Mouse (Mus musculus): ENCODE measurements around the gene Csrp1. TPM values are rescaled to one million over a fixed set of nuclear protein-coding genes. Genes with fewer than 3 reads are reported as not detected.

The Csrp1 gene
- polyA plus RNA-seq, 1 experiment: 28.9 TPM

GRCm38 (mm10) chr1:135770896-135771572, 51.2 kb downstream of the Csrp1 start:
- H3K27me3 ChIP-seq (ENCODE audit: control insufficient read depth, insufficient read depth, low read length): no peaks in the 10 kb centered on the region

GRCm38 (mm10) chr1:135771573-135771970, 51.7 kb downstream of the Csrp1 start:
- Histone ChIP-seq H3K36me3 (ENCODE audit: control insufficient read depth, insufficient read depth, low read length) (no peaks in the 10 kb centered on the region), H3K27me3 (ENCODE audit: control insufficient read depth, insufficient read depth, low read length) (no peaks in the 10 kb centered on the region), H3K27ac (ENCODE audit: control insufficient read depth, insufficient read depth, low read depth, low read length) (no peak overlapping the region), H3K4me1 (ENCODE audit: control insufficient read depth, insufficient read depth, low read length) (no peaks in the 10 kb centered on the region; the same call in 1 of the 2 replicates), H3K4me3 (ENCODE audit: control insufficient read depth, low read depth, low read length) (no peak overlapping the region)
- TF ChIP-seq CTCF (IDR thresholded peaks at IDR 0.05; ENCODE audit: control insufficient read depth, insufficient read depth, insufficient replicate concordance, low read depth, low read length): no peak
- TF ChIP-seq POLR2A (IDR thresholded peaks at IDR 0.05; ENCODE audit: control insufficient read depth, low read depth, low read length): no peak

More at GRCm38 (mm10) chr1:135770896-135771572, 51.2 kb downstream of the Csrp1 start:
- TF ChIP-seq POLR2A (IDR thresholded peaks at IDR 0.05; ENCODE audit: control insufficient read depth, low read depth, low read length) (no peak), CTCF (IDR thresholded peaks at IDR 0.05; ENCODE audit: control insufficient read depth, insufficient read depth, insufficient replicate concordance, low read depth, low read length) (no peak)
- no peaks in the 10 kb centered on the region for H3K36me3 ChIP-seq (ENCODE audit: control insufficient read depth, insufficient read depth, low read length)
- H3K27ac ChIP-seq (ENCODE audit: control insufficient read depth, insufficient read depth, low read depth, low read length): no peak overlapping the region
- H3K4me3 ChIP-seq (ENCODE audit: control insufficient read depth, low read depth, low read length): no peak overlapping the region
- no peaks in the 10 kb centered on the region; the same call in 1 of the 2 replicates for H3K4me1 ChIP-seq (ENCODE audit: control insufficient read depth, insufficient read depth, low read length)

GRCm38 (mm10) chr1:135776596-135776995, 56.7 kb downstream of the Csrp1 start:
- TF ChIP-seq CTCF (IDR thresholded peaks at IDR 0.05; ENCODE audit: control insufficient read depth, insufficient read depth, insufficient replicate concordance, low read depth, low read length): no peak
- TF ChIP-seq POLR2A (IDR thresholded peaks at IDR 0.05; ENCODE audit: control insufficient read depth, low read depth, low read length): no peak
- Histone ChIP-seq H3K27me3 (ENCODE audit: control insufficient read depth, insufficient read depth, low read length) (no peaks in the 10 kb centered on the region), H3K36me3 (ENCODE audit: control insufficient read depth, insufficient read depth, low read length) (no peaks in the 10 kb centered on the region), H3K4me1 (ENCODE audit: control insufficient read depth, insufficient read depth, low read length) (peaks cover 16% of the 10 kb centered on the region), H3K4me3 (ENCODE audit: control insufficient read depth, low read depth, low read length) (no peak overlapping the region), H3K27ac (ENCODE audit: control insufficient read depth, insufficient read depth, low read depth, low read length) (no peak overlapping the region)

- no peak overlapping the region for H3K27ac ChIP-seq (ENCODE audit: control insufficient read depth, insufficient read depth, low read depth, low read length)
- H3K4me1 ChIP-seq (ENCODE audit: control insufficient read depth, insufficient read depth, low read length): peaks cover 16% of the 10 kb centered on the region
- H3K4me3 ChIP-seq (ENCODE audit: control insufficient read depth, low read depth, low read length): no peak overlapping the region
- TF ChIP-seq CTCF (IDR thresholded peaks at IDR 0.05; ENCODE audit: control insufficient read depth, insufficient read depth, insufficient replicate concordance, low read depth, low read length): no peak
- no peak for TF ChIP-seq POLR2A (IDR thresholded peaks at IDR 0.05; ENCODE audit: control insufficient read depth, low read depth, low read length)
- no peaks in the 10 kb centered on the region for H3K27me3 ChIP-seq (ENCODE audit: control insufficient read depth, insufficient read depth, low read length)
- no peaks in the 10 kb centered on the region for H3K36me3 ChIP-seq (ENCODE audit: control insufficient read depth, insufficient read depth, low read length)
Measured at GRCm38 (mm10) chr1:135777046-135777445, 57.2 kb downstream of the Csrp1 start.

- Histone ChIP-seq H3K4me3 (ENCODE audit: control insufficient read depth, low read depth, low read length) (no peak within 1 kb of the TSS), H3K27ac (ENCODE audit: control insufficient read depth, insufficient read depth, low read depth, low read length) (no peak within 1 kb of the TSS; the same call in 1 of the 2 replicates), H3K36me3 (ENCODE audit: control insufficient read depth, insufficient read depth, low read length) (no peaks in the 10 kb centered on the region), H3K27me3 (ENCODE audit: control insufficient read depth, insufficient read depth, low read length) (no peaks in the 10 kb centered on the region), H3K4me1 (ENCODE audit: control insufficient read depth, insufficient read depth, low read length) (peaks cover 16% of the 10 kb centered on the region)
- TF ChIP-seq CTCF (IDR thresholded peaks at IDR 0.05; ENCODE audit: control insufficient read depth, insufficient read depth, insufficient replicate concordance, low read depth, low read length): no peak
- no peak for TF ChIP-seq POLR2A (IDR thresholded peaks at IDR 0.05; ENCODE audit: control insufficient read depth, low read depth, low read length)
Measured at GRCm38 (mm10) chr1:135778780-135779535, 59.1 kb downstream of the Csrp1 start, which contains the start of gene Tnni1. Gene Tnni1 (plus strand): TSS chr1:135779434.

GRCm38 (mm10) chr1:135780649-135781048, 60.8 kb downstream of the Csrp1 start:
- Histone ChIP-seq H3K4me1 (ENCODE audit: control insufficient read depth, insufficient read depth, low read length) (peaks cover 16% of the 10 kb centered on the region), H3K36me3 (ENCODE audit: control insufficient read depth, insufficient read depth, low read length) (no peaks in the 10 kb centered on the region), H3K4me3 (ENCODE audit: control insufficient read depth, low read depth, low read length) (no peak overlapping the region), H3K27ac (ENCODE audit: control insufficient read depth, insufficient read depth, low read depth, low read length) (no peak overlapping the region), H3K27me3 (ENCODE audit: control insufficient read depth, insufficient read depth, low read length) (no peaks in the 10 kb centered on the region)
- TF ChIP-seq CTCF (IDR thresholded peaks at IDR 0.05; ENCODE audit: control insufficient read depth, insufficient read depth, insufficient replicate concordance, low read depth, low read length): no peak

- no peak overlapping the region; the same call in 1 of the 2 replicates for H3K27ac ChIP-seq (ENCODE audit: control insufficient read depth, insufficient read depth, low read depth, low read length)
- H3K4me3 ChIP-seq (ENCODE audit: control insufficient read depth, low read depth, low read length): no peak overlapping the region; the same call in 1 of the 2 replicates
- no peak for TF ChIP-seq POLR2A (IDR thresholded peaks at IDR 0.05; ENCODE audit: control insufficient read depth, low read depth, low read length)
- peak; percentile 98 for TF ChIP-seq CTCF (IDR thresholded peaks at IDR 0.05; ENCODE audit: control insufficient read depth, insufficient read depth, insufficient replicate concordance, low read depth, low read length)
- H3K4me1 ChIP-seq (ENCODE audit: control insufficient read depth, insufficient read depth, low read length): peaks cover 16% of the 10 kb centered on the region
- H3K27me3 ChIP-seq (ENCODE audit: control insufficient read depth, insufficient read depth, low read length): no peaks in the 10 kb centered on the region
- H3K36me3 ChIP-seq (ENCODE audit: control insufficient read depth, insufficient read depth, low read length): no peaks in the 10 kb centered on the region
Measured at GRCm38 (mm10) chr1:135781220-135781619, 61.4 kb downstream of the Csrp1 start.

All from testis, adult 2 months (tissue).